Mouse (Mus musculus) olfactory bulb, adult 2 months (tissue): ENCODE measurements around the gene Clmp. TPM values are rescaled to one million over a fixed set of nuclear protein-coding genes. Genes with fewer than 3 reads are reported as not detected.
"Not testable (repeated sequence)": the region's sequence is repeated elsewhere in the genome, so short reads cannot be mapped to it uniquely, and the experiment has no call there.

Experiments used
- H3K27ac ChIP-seq: fragments of 200-500 bp; 2 replicates; pipeline ENCODE4 v1.5.1; 2012; ENCODE audit warnings: low read depth, low read length; ENCODE audit not compliant: insufficient read depth
- H3K4me1 ChIP-seq: fragments of 200-500 bp; 2 replicates; pipeline ENCODE4 v1.6.1; 2012; ENCODE audit warnings: low read length; ENCODE audit not compliant: control insufficient read depth, insufficient read depth
- H3K4me3 ChIP-seq: fragments of 200-500 bp; 2 replicates; pipeline ENCODE4 v1.5.1; 2012; ENCODE audit warnings: mild to moderate bottlenecking, low read depth, low read length, moderate library complexity; ENCODE audit not compliant: insufficient read depth
- CTCF ChIP-seq: fragments of 200-500 bp; IDR thresholded peaks from 2 replicates; pipeline ENCODE4 v1.5.1; 2012; ENCODE audit warnings: low read depth, mild to moderate bottlenecking, low read length, moderate library complexity; ENCODE audit not compliant: insufficient read depth
- POLR2A ChIP-seq: fragments of 200-500 bp; IDR thresholded peaks from 2 replicates; pipeline ENCODE4 v1.6.1; 2012; ENCODE audit warnings: mild to moderate bottlenecking, low read depth, low read length, moderate library complexity; ENCODE audit not compliant: insufficient read depth
- WGBS: fragments of 180-500 bp; shearing (Covaris S2); methylation state at CpG from one replicate; pipeline ENCODE4 v1.1.7; 2018; 5-methylcytosine and 5-hydroxymethylcytosine counted together
- polyA plus RNA-seq: library from polyadenylated mRNA; stranded (reverse); fragments of >200 nt; gene quantifications from 2 replicates; pipeline ENCODE4 v1.2.4, GENCODE M21; 2012; ENCODE audit warnings: low replicate concordance; ENCODE audit not compliant: missing spikeins, insufficient read depth, insufficient read length

Clmp gene
- polyA plus RNA-seq, 1 experiment = not detected

DNA sequence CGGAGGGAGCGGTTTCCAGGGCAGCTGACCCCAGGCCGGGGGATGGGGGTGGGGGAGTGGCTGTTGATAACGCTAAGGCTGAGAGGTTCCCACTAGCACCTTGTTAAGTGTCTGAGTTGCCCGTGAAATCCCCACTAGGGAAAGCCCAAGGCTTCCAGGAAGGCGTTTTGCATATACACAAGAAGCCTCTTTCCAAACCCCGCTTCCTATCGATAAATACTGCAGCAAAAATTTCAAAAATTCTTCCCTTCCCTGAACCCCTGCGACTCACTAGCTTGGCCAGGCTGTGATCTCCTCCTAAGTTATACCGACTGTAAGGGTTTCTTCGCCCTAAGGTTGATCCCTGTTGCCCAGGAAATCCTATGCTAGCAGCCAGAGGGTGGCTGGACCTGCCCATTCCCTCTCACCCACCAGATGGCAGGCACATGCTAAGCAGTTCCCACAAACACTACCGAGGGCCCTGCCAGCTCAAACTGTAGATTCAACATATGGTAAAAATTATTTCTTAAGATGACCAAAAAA is 71.4 kb downstream of the Clmp start:
- no peak overlapping the region for H3K4me3 ChIP-seq
- peaks cover 9% of the 10 kb centered on the region for H3K4me1 ChIP-seq
- peak overlapping the region; percentile 98 for H3K27ac ChIP-seq
- WGBS = 22% methylated on average over 12 of the region's 12 CpGs
- no peak for TF ChIP-seq POLR2A
- no peak for TF ChIP-seq CTCF

DNA sequence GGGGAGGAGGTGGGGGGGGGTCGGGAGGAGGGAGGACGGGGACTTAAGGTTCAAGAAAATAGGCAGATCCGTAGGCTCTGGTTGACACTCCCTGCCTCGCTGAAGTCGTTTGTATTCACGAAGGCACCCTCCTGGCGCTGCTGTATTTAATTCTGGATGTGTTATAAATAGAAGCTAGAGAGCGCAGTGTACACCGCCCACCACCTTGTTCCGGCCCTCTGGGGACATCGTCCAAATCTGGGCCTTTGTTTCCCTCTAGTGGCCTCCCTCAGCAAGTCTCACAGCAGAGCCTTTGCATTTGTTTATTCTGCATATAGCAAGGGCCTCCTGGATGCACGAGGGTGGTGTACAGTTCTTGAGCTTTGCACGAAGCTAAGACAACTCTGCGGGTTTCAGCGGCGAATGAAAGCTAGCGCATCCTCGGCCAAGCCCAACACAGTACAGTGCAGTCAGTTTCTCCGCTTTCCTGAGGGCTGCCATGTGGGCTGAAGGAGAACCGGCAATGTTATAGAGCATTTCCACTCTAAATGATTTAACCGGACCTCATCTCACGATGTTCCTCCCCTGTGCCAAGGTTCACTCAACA is 72.0 kb downstream of the Clmp start:
- under 1% methylated on average over 20 of the region's 22 CpGs for WGBS
- Histone ChIP-seq H3K27ac (peak overlapping the region; percentile 84), H3K4me1 (peaks cover 9% of the 10 kb centered on the region), H3K4me3 (no peak overlapping the region)
- TF ChIP-seq CTCF = peak; percentile 70
- TF ChIP-seq POLR2A = no peak

DNA sequence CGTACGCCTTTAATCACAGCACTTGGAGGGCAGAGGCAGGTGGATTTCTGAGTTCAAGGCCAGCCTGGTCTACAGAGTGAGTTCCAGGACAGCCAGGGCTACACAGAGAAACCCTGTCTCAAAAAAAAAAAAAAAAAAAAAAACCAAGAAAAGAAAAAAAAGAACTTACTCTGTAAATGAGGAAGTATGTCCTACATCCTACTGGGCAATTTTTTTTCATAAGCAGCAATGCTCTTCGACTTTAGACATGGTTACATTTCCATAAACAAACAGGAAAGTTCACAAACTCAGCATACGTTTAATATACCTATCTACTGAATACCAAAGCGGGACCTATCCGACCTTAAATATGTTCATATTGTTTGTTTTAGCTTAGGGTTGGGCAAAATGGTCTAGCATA is 76.6 kb downstream of the Clmp start:
- Histone ChIP-seq H3K27ac (no peak overlapping the region), H3K4me3 (no peak overlapping the region), H3K4me1 (peaks cover 7% of the 10 kb centered on the region)
- 91% methylated on average over 6 of the region's 6 CpGs for whole genome bisulfite sequencing
- TF ChIP-seq CTCF (no peak), POLR2A (no peak)

DNA sequence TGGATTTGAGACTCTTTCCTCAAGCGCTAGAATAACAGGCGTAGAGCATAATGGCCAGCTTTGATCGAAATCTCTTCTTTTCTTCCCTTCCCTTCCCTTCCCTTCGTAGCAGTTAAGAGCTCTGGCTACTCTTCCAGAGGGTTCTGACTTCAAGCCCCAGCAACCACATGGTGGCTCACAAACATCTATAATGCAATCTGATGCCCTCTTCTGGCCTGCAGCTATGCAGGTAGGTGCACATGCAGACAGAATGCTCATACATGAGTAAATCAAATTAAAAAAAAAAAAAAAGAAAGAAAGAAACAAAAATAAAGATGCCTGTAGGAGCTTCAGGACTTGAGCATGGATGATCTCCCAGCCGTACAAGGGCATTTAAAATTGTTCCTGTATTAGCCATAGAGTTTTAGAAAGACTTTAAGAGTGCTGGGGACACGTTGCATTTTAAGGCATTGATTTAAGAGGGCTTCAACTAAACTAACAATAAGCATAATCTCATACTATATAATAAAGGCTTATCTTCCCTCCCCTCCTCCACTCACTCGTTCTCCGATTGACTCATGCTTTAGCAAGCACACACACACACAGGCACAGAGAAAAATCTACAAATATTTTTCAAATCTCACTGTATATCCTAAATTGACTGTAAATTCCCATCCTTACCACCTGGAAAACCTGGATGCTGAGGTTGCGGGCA is 79.3 kb downstream of the Clmp start:
- WGBS = 63% methylated on average over 8 of the region's 9 CpGs
- TF ChIP-seq POLR2A (no peak), CTCF (no peak)
- H3K4me1 ChIP-seq = 0 out of 2 replicates have a peak, but pooled peaks cover 4% of the 10 kb centered on the region
- H3K27ac ChIP-seq = no peak overlapping the region
- no peak overlapping the region for H3K4me3 ChIP-seq

DNA sequence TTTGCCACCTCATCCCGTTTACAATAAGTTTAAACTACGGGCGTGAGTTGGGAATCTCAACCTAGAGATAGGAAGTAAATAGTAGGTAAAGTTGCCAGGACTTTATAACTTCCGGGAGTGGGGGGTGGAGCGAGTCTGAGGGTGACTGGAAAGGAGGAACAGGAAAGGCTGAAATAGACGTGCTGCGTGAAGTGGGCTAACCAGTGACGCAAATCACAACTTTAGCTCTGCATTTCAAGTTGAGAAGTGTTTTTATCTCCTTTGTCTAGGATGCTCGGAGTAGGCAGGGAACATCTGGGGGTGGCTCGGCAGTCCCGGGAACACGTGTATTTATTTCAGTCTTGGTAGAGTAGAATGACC is 79.8 kb downstream of the Clmp start:
- 24% methylated on average over 12 of the region's 12 CpGs for WGBS
- H3K27ac ChIP-seq = peak overlapping the region; percentile 54; the same call in 1 of the 2 replicates

DNA sequence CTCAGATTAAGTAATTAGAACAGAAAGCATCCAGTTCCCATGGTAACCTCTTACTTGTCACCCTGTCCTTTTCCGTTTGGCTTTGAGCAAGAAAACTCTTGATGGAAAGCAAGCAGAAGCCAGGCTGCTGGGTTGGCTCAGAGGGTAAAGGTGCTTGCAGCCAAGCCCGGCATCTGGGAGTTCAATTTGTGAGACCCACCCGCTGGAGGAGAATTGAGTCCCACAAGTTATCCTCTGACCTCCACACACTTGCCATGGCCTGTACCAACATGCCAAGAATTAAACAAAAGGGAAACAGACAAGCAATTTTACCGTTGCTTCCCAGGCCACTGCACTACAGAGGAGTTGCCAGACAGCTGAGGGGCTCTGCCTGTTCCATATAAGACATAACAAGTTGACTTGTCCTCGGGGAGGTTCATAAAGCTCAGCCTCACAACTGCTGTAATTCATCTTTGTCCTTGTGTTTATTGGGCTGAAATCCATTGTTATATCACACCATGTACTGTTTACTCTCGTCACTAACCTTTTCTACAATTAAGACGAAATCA is 80.4 kb downstream of the Clmp start:
- TF ChIP-seq CTCF (no peak), POLR2A (no peak)

More for the DNA sequence above, 79.8 kb downstream of the Clmp start:
- no peak for TF ChIP-seq POLR2A
- TF ChIP-seq CTCF = no peak
- H3K4me3 ChIP-seq = no peak overlapping the region
- H3K4me1 ChIP-seq = 0 out of 2 replicates have a peak, but pooled peaks cover 4% of the 10 kb centered on the region

DNA sequence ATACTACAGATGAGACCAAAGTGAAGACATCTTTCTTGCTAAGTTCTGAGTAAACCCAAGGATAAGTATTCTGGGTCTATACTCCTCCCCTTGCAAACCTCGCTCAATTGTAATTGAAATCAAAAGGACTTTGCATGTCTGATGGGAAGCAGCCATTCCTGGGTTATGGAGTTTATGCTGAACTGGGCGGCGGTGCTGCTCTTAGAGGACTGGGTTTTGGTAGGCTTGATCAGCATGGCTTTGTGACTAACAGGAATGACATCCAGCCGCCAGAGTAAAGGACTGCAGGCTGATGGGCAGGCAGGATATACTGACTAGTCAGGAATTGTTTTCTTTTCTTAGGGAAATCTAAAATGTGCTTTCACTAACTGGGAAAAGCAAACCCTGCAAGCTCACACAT is 82.2 kb downstream of the Clmp start:
- Histone ChIP-seq H3K4me3 (no peak overlapping the region), H3K4me1 (0 out of 2 replicates have a peak, but pooled peaks cover 4% of the 10 kb centered on the region), H3K27ac (no peak overlapping the region)
- no peak for TF ChIP-seq CTCF
- no peak for TF ChIP-seq POLR2A
- WGBS = 90% methylated on average over 4 of the region's 4 CpGs

More for the DNA sequence above, 80.4 kb downstream of the Clmp start:
- Histone ChIP-seq H3K4me3 (no peak overlapping the region), H3K4me1 (0 out of 2 replicates have a peak, but pooled peaks cover 4% of the 10 kb centered on the region), H3K27ac (peak overlapping the region; percentile 54)
- WGBS = 48% methylated on average over 7 of the region's 7 CpGs

DNA sequence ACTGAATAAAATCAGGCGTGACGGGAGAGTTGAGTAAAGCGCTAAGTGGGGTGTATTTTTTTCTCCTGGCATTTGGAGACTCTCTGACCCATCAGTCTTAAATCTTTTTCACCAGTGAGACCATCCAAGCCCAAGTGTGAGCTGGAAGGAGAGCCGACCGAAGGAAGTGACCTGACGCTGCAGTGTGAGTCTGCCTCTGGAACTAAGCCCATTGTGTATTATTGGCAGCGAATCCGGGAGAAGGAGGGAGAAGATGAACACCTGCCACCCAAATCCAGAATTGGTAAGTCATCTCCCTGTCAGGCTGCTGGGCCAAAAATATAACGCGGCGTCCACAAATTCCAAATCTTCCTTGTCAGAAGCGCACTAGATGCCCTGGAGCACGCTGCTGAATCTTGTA is 86.5 kb downstream of the Clmp start:
- 72% methylated on average over 13 of the region's 13 CpGs for WGBS

DNA sequence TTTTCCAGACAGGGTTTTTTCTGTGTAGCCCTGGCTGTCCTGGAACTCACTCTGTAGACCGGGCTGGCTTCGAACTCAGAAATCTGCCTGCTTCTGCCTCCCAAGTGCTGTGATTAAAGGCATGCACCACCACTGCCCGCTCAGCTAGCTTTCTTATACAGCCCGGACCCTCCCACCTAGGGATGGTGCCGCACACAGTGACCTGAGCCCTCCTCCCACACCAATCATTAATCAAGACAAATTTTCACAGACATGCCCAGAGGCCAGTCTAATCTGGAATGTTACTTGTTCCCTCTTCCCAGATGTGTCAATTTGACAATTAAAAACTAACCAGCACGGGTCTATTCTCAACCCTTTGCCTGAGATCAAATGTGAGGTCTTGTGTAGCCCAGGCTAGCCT is 87.4 kb downstream of the Clmp start:
- 91% methylated on average over 6 of the region's 6 CpGs for WGBS
- H3K4me3 ChIP-seq, H3K27ac ChIP-seq, H3K4me1 ChIP-seq: not testable (repeated sequence)

More for the DNA sequence above, 86.5 kb downstream of the Clmp start:
- H3K4me1 ChIP-seq = no peaks in the 10 kb centered on the region
- no peak overlapping the region for H3K4me3 ChIP-seq
- TF ChIP-seq POLR2A = no peak
- H3K27ac ChIP-seq = no peak overlapping the region
